Mouse (Mus musculus) brain, embryonic 14.5 days (tissue): ENCODE data around the gene Pcnx.
"Not testable (repeated sequence)": the region's sequence is repeated elsewhere in the genome, so short reads cannot be mapped to it uniquely, and the experiment has no call there.

ENCODE experiments used
- CTCF ChIP-seq: fragments of 200-500 bp; IDR thresholded peaks from 2 replicates; pipeline ENCODE4 v1.5.1; 2012; ENCODE audit warnings: inconsistent platforms, mild to moderate bottlenecking, moderate library complexity, borderline replicate concordance; ENCODE audit not compliant: insufficient read depth, insufficient read length; ENCODE audit errors: extremely low read depth
- POLR2A ChIP-seq: fragments of 200-500 bp; IDR thresholded peaks from 2 replicates; pipeline ENCODE4 v1.6.1; 2012; ENCODE audit warnings: mild to moderate bottlenecking, inconsistent platforms, borderline replicate concordance; ENCODE audit not compliant: poor library complexity, insufficient read depth, insufficient read length, severe bottlenecking; ENCODE audit errors: extremely low read depth

GRCm38 (mm10) chr12:82002697-82003096 is 142.9 kb downstream of the Pcnx start:
- TF ChIP-seq CTCF, POLR2A: not testable (repeated sequence)
